Mouse (Mus musculus) limb, embryonic 14.5 days (tissue): ENCODE measurements around the gene Gabrg3. TPM values are rescaled to one million over a fixed set of nuclear protein-coding genes. Genes with fewer than 3 reads are reported as not detected.
A peak's percentile ranks its signal among the peaks of the same experiment; 100 is the strongest.

ENCODE experiments used
- ATAC-seq: fragments of 200-750 bp; cut with Nextera tagmentation; 2 replicates; pipeline ENCODE4 v1.8.0; 2017; ENCODE audit warnings: low read depth, moderate number of reproducible peaks, moderate TSS enrichment; ENCODE audit not compliant: low FRiP score
- DNase-seq: peaks from one replicate; pipeline ENCODE4 v3.0.0-alpha.2; 2015; ENCODE audit warnings: low spot score
- H3K27ac ChIP-seq: fragments of 300-500 bp; sonication (generic); replicated peaks from 2 replicates; pipeline ENCODE4 v1.5.1; 2014; ENCODE audit warnings: low read depth, mild to moderate bottlenecking, low read length, moderate library complexity, mixed read lengths
- H3K27me3 ChIP-seq: fragments of 300-500 bp; sonication (generic); 2 replicates; pipeline ENCODE4 v1.6.1; 2014; ENCODE audit warnings: low read length, mixed read lengths; ENCODE audit not compliant: control insufficient read depth, insufficient read depth
- H3K36me3 ChIP-seq: fragments of 300-500 bp; sonication (generic); 2 replicates; pipeline ENCODE4 v1.6.1; 2014; ENCODE audit warnings: mild to moderate bottlenecking, low read length, moderate library complexity, mixed read lengths; ENCODE audit not compliant: control insufficient read depth, insufficient read depth
- H3K4me1 ChIP-seq: fragments of 300-500 bp; sonication (generic); 2 replicates; pipeline ENCODE4 v1.6.1; 2014; ENCODE audit warnings: antibody characterized with exemption, low read length, mixed read lengths; ENCODE audit not compliant: control insufficient read depth, insufficient read depth
- H3K4me2 ChIP-seq: fragments of 300-500 bp; sonication (generic); replicated peaks from 2 replicates; pipeline ENCODE4 v1.6.1; 2014; ENCODE audit warnings: low read depth, mild to moderate bottlenecking, low read length, moderate library complexity; ENCODE audit not compliant: severe bottlenecking
- H3K4me3 ChIP-seq: fragments of 300-500 bp; sonication (generic); replicated peaks from 2 replicates; pipeline ENCODE4 v1.5.1; 2014; ENCODE audit warnings: low read length
- H3K9ac ChIP-seq: fragments of 300-500 bp; sonication (generic); 2 replicates; pipeline ENCODE4 v1.6.1; 2014; ENCODE audit warnings: mild to moderate bottlenecking, low read depth, low read length, moderate library complexity; ENCODE audit not compliant: severe bottlenecking
- H3K9me3 ChIP-seq: fragments of 300-500 bp; sonication (generic); 2 replicates; pipeline ENCODE4 v1.6.1; 2016; ENCODE audit warnings: low read length; ENCODE audit not compliant: control insufficient read depth
- POLR2A ChIP-seq: fragments of 200-500 bp; IDR thresholded peaks from 2 replicates; pipeline ENCODE4 v1.8.0; 2012; ENCODE audit warnings: inconsistent platforms, mild to moderate bottlenecking, moderate library complexity, borderline replicate concordance; ENCODE audit not compliant: insufficient read depth, insufficient read length; ENCODE audit errors: extremely low read depth
- WGBS: fragments of 180-500 bp; shearing (Covaris S2); extraction: QIAGEN DNeasy Blood & Tissue Kit; methylation state at CpG from one replicate; pipeline ENCODE4 v1.1.7; 2014; 5-methylcytosine and 5-hydroxymethylcytosine counted together
- polyA plus RNA-seq, 2 experiments: library from polyadenylated mRNA; depleted of rRNA in 1 of 2; stranded (reverse) in 1 of 2; unstranded in 1 of 2; fragments of >200 nt; fragmentation: Nextera tagmentation in 1 of 2; extraction: Ambion mirVana in 1 of 2; gene quantifications; 2 replicates each; pipeline versions ENCODE4 v1.2.1 to v1.2.3; 2012 to 2014

Gabrg3 gene
- polyA plus RNA-seq, 2 experiments: 0.91 to 1.3 TPM

- Histone ChIP-seq H3K9ac (no peak overlapping the region), H3K4me1 (no peaks in the 10 kb centered on the region), H3K27ac (no peak overlapping the region)
These were observed 75.0 kb downstream of the Gabrg3 start for GRCm38 (mm10) chr7:57312018-57312417.

GRCm38 (mm10) chr7:57307337-57307736 is 79.7 kb downstream of the Gabrg3 start:
- ATAC-seq (no peak), DNase-seq (no peak)
- H3K9me3 ChIP-seq: no peaks in the 10 kb centered on the region
- TF ChIP-seq POLR2A: no peak
- H3K9ac ChIP-seq: no peak overlapping the region
- no peaks in the 10 kb centered on the region for H3K36me3 ChIP-seq
- H3K4me3 ChIP-seq: no peak overlapping the region
- WGBS: 88% methylated on average over 1 of the region's 1 CpGs
- no peak overlapping the region for H3K27ac ChIP-seq
- no peaks in the 10 kb centered on the region for H3K27me3 ChIP-seq
- H3K4me2 ChIP-seq: no peak overlapping the region
- H3K4me1 ChIP-seq: no peaks in the 10 kb centered on the region

More at GRCm38 (mm10) chr7:57312018-57312417, 75.0 kb downstream of the Gabrg3 start:
- WGBS: 83% methylated on average over 2 of the region's 2 CpGs
- ATAC-seq: no peak
- no peak for TF ChIP-seq POLR2A
- DNase-seq: peak; percentile 5
- no peak overlapping the region for H3K4me2 ChIP-seq
- no peaks in the 10 kb centered on the region for H3K27me3 ChIP-seq
- no peaks in the 10 kb centered on the region for H3K9me3 ChIP-seq
- H3K36me3 ChIP-seq: no peaks in the 10 kb centered on the region
- H3K4me3 ChIP-seq: no peak overlapping the region

GRCm38 (mm10) chr7:57296639-57297038 is 90.3 kb downstream of the Gabrg3 start:
- 68% methylated on average over 3 of the region's 3 CpGs for WGBS
- no peak for ATAC-seq

GRCm38 (mm10) chr7:57294127-57294526 is 92.9 kb downstream of the Gabrg3 start:
- no peak for DNase-seq
- TF ChIP-seq POLR2A: no peak
- WGBS: 71% methylated on average over 1 of the region's 1 CpGs

More at GRCm38 (mm10) chr7:57296639-57297038, 90.3 kb downstream of the Gabrg3 start:
- H3K9ac ChIP-seq: no peak overlapping the region
- DNase-seq: no peak
- H3K4me1 ChIP-seq: no peaks in the 10 kb centered on the region
- no peaks in the 10 kb centered on the region for H3K36me3 ChIP-seq
- H3K27ac ChIP-seq: no peak overlapping the region
- H3K9me3 ChIP-seq: no peaks in the 10 kb centered on the region
- H3K4me2 ChIP-seq: no peak overlapping the region
- H3K4me3 ChIP-seq: no peak overlapping the region
- no peaks in the 10 kb centered on the region for H3K27me3 ChIP-seq
- TF ChIP-seq POLR2A: no peak

GRCm38 (mm10) chr7:57293564-57293963 is 93.4 kb downstream of the Gabrg3 start:
- DNase-seq: no peak
- Histone ChIP-seq H3K27ac (no peak overlapping the region), H3K9ac (no peak overlapping the region), H3K27me3 (no peaks in the 10 kb centered on the region), H3K9me3 (no peaks in the 10 kb centered on the region), H3K4me3 (no peak overlapping the region), H3K36me3 (no peaks in the 10 kb centered on the region), H3K4me2 (no peak overlapping the region), H3K4me1 (no peaks in the 10 kb centered on the region)
- TF ChIP-seq POLR2A: no peak
- no peak for ATAC-seq
- 88% methylated on average over 6 of the region's 6 CpGs for WGBS

More at GRCm38 (mm10) chr7:57294127-57294526, 92.9 kb downstream of the Gabrg3 start:
- no peak overlapping the region for H3K4me3 ChIP-seq
- ATAC-seq: no peak
- H3K4me2 ChIP-seq: no peak overlapping the region
- H3K36me3 ChIP-seq: no peaks in the 10 kb centered on the region
- no peak overlapping the region for H3K27ac ChIP-seq
- H3K9ac ChIP-seq: no peak overlapping the region
- H3K4me1 ChIP-seq: no peaks in the 10 kb centered on the region
- no peaks in the 10 kb centered on the region for H3K27me3 ChIP-seq
- H3K9me3 ChIP-seq: no peaks in the 10 kb centered on the region

GRCm38 (mm10) chr7:57283186-57283585 is 103.8 kb downstream of the Gabrg3 start:
- no peak for ATAC-seq
- no peak overlapping the region for H3K4me2 ChIP-seq
- H3K27me3 ChIP-seq: no peaks in the 10 kb centered on the region
- no peaks in the 10 kb centered on the region for H3K36me3 ChIP-seq
- H3K27ac ChIP-seq: no peak overlapping the region
- no peak for DNase-seq
- H3K4me3 ChIP-seq: no peak overlapping the region
- no peaks in the 10 kb centered on the region for H3K4me1 ChIP-seq
- no peak for TF ChIP-seq POLR2A
- WGBS: 84% methylated on average over 6 of the region's 6 CpGs
- H3K9ac ChIP-seq: no peak overlapping the region
- no peaks in the 10 kb centered on the region for H3K9me3 ChIP-seq
